Mouse (Mus musculus) hindlimb bud, embryonic 11.5 days (tissue): Measurements from ENCODE around the gene Gm20683.
"Not testable (repeated sequence)": the region's sequence is repeated elsewhere in the genome, so short reads cannot be mapped to it uniquely, and the experiment has no call there.

Experiments
- DNase-seq: peaks from one replicate; pipeline ENCODE4 v3.0.0-alpha.2; 2012; ENCODE audit warnings: low read depth, low spot score; ENCODE audit errors: extremely low spot score

Gm20683 gene

GRCm38 (mm10) chr17:25828223-25828594 lies 13.4 kb downstream of the Gm20683 start:
- DNase-seq: no peak

GRCm38 (mm10) chr17:25827546-25828222 lies 13.9 kb downstream of the Gm20683 start:
- no peak for DNase-seq

- no peak for DNase-seq
Measured at GRCm38 (mm10) chr17:25827011-25827410, 14.6 kb downstream of the Gm20683 start.

GRCm38 (mm10) chr17:25825984-25826570 lies 15.5 kb downstream of the Gm20683 start:
- no peak for DNase-seq

- DNase-seq: no peak
Measured at GRCm38 (mm10) chr17:25825311-25825710, 16.3 kb downstream of the Gm20683 start.

GRCm38 (mm10) chr17:25824362-25825142 lies 17.0 kb downstream of the Gm20683 start:
- DNase-seq: no peak

- DNase-seq: peak; percentile 77
Measured at GRCm38 (mm10) chr17:25823452-25823851, 18.1 kb downstream of the Gm20683 start, which contains the start of gene Wdr24. Wdr24 (plus strand) TSS chr17:25823627.

GRCm38 (mm10) chr17:25818851-25819780 lies 22.4 kb downstream of the Gm20683 start:
- no peak for DNase-seq

- DNase-seq: no peak
Measured at GRCm38 (mm10) chr17:25817662-25818061, 23.9 kb downstream of the Gm20683 start.

GRCm38 (mm10) chr17:25813471-25813870 lies 28.1 kb downstream of the Gm20683 start:
- no peak for DNase-seq

GRCm38 (mm10) chr17:25810890-25811289 lies 30.7 kb downstream of the Gm20683 start:
- no peak for DNase-seq

- DNase-seq: no peak
Measured at GRCm38 (mm10) chr17:25809606-25810340, 31.8 kb downstream of the Gm20683 start.

GRCm38 (mm10) chr17:25808789-25809605 lies 32.6 kb downstream of the Gm20683 start, which contains the start of gene Fbxl16:
Fbxl16 (plus strand) TSS chr17:25809085.
- no peak for DNase-seq

- no peak for DNase-seq
Measured at GRCm38 (mm10) chr17:25808028-25808427, 33.5 kb downstream of the Gm20683 start.

GRCm38 (mm10) chr17:25807452-25807851 lies 34.1 kb downstream of the Gm20683 start:
- not testable (repeated sequence) for DNase-seq

GRCm38 (mm10) chr17:25806507-25806906 lies 35.1 kb downstream of the Gm20683 start:
- DNase-seq: no peak

- no peak for DNase-seq
Measured at GRCm38 (mm10) chr17:25802825-25803517, 38.6 kb downstream of the Gm20683 start.

- no peak for DNase-seq
Measured at GRCm38 (mm10) chr17:25801029-25801428, 40.5 kb downstream of the Gm20683 start.

- no peak for DNase-seq
Measured at GRCm38 (mm10) chr17:25796951-25797369, 44.6 kb downstream of the Gm20683 start, which contains the start of gene Metrn. Metrn (minus strand) TSS chr17:25797136.
